Mouse (Mus musculus) midbrain, embryonic 10.5 days (tissue): ENCODE data around the gene Gm10024. TPM values are rescaled to one million over a fixed set of nuclear protein-coding genes. Genes with fewer than 3 reads are reported as not detected.
"Not testable (repeated sequence)": the region's sequence is repeated elsewhere in the genome, so short reads cannot be mapped to it uniquely, and the experiment has no call there.

Experiments used
- DNase-seq: peaks from one replicate; pipeline ENCODE4 v3.0.0-alpha.2; 2017; ENCODE audit warnings: low spot score
- H3K27ac ChIP-seq: fragments of 300-500 bp; sonication (generic); replicated peaks from 2 replicates; pipeline ENCODE4 v1.5.1; 2016; ENCODE audit warnings: mild to moderate bottlenecking
- H3K27me3 ChIP-seq: fragments of 300-500 bp; sonication (generic); 2 replicates; pipeline ENCODE4 v1.6.1; 2016; ENCODE audit warnings: low read depth, mild to moderate bottlenecking; ENCODE audit not compliant: poor library complexity, severe bottlenecking
- H3K36me3 ChIP-seq: fragments of 300-500 bp; sonication (generic); 2 replicates; pipeline ENCODE4 v1.6.1; 2016; ENCODE audit warnings: mild to moderate bottlenecking, moderate library complexity
- H3K4me1 ChIP-seq: fragments of 300-500 bp; sonication (generic); 2 replicates; pipeline ENCODE4 v1.6.1; 2016
- H3K4me3 ChIP-seq: fragments of 300-500 bp; sonication (generic); 2 replicates; pipeline ENCODE4 v1.5.1; 2016; ENCODE audit warnings: mild to moderate bottlenecking, moderate library complexity
- H3K9me3 ChIP-seq: fragments of 300-500 bp; sonication (generic); replicated peaks from 2 replicates; pipeline ENCODE4 v1.6.1; 2016; ENCODE audit warnings: mild to moderate bottlenecking
- WGBS: fragments of 180-500 bp; shearing (Covaris S2); methylation state at CpG from one replicate; pipeline ENCODE4 v1.1.7; 2016; 5-methylcytosine and 5-hydroxymethylcytosine counted together
- polyA plus RNA-seq: library from polyadenylated mRNA; unstranded; fragments of >200 nt; fragmentation: Nextera tagmentation; extraction: Ambion mirVana; gene quantifications from 2 replicates; pipeline ENCODE4 v1.2.1, GENCODE M21; 2016

Gene Gm10024
- polyA plus RNA-seq, 1 experiment from 2014 or later, result not detected

DNA sequence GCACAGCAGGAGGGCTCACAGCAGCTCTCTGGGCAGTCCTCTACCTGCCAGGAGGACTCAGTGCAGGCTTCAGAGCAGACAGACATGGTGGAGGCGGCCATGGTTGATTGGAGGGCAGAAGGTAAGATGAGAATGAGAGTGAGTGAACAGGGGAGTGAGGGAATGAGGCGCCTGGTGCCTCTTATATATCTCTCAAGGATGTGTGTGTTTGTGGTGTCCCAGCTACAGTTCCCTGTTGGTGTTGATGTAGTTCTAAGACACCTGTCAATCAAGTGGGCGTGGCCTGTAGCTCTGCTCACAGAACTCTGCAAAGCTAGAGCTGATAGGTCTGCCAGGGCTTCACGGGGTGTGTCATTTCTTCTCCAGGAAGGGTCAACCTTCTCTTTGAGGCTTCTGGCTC is 14.1 kb upstream of the Gm10024 start, which contains the start of gene Gm9508:
Gene Gm9508 (minus strand): TSS at position 101 of the 400 bp plus-strand sequence.
- Histone ChIP-seq H3K27ac (no peak within 1 kb of the TSS), H3K4me1 (peaks cover 2% of the 10 kb centered on the region; the same call in 1 of the 2 replicates), H3K27me3 (no peaks in the 10 kb centered on the region), H3K9me3 (no peaks in the 10 kb centered on the region; the same call in 1 of the 2 replicates), H3K4me3 (no peak within 1 kb of the TSS), H3K36me3 (no peaks in the 10 kb centered on the region)
- 37% methylated on average over 4 of the region's 4 CpGs for WGBS
- no peak for DNase-seq

DNA sequence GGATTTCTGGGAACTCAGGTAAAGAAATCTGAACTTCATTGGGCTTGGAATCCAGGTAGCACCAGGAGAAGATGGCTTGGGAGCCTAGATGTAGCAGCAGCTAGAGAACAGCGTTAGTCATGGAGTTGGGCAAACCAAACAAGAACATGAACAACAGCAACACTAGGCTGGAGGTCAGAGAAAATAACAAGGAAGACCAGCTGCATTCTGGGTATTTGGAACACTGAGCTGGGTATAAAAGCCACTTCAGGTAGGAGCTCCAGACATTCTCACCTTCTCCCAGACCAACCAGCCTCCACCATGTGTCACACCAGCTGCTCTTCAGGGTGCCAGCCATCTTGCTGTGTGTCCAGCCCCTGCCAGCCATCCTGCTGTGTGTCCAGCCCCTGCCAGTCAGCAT is 4.9 kb upstream of the Gm10024 start, which contains the start of gene Gm10272:
Gene Gm10272 (plus strand): TSS at position 301 of the 400 bp plus-strand sequence.
- Histone ChIP-seq H3K9me3 (peaks cover 29% of the 10 kb centered on the region), H3K27me3 (no peaks in the 10 kb centered on the region)
- WGBS, result 89% methylated on average over 1 of the region's 1 CpGs

DNA sequence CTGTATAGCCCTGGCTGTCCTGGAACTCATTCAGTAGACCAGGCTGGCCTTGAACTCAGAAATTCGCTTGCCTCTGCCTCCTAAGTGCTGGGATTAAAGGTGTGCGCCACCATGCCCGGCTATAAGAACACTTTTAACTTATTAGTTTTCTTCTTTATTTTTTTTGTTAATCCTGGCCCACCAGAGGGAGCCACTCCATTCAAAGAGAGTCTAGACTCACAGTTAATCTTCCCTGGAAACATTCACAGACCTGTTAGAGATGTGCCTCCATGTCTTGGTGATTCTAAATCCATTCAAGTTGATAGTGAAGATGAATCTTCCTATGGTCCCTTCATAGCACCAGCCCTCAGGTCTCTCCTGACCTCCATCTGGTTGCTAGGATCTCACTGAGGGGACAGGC is 1.4 kb upstream of the Gm10024 start:
- H3K36me3 ChIP-seq, result no peaks in the 10 kb centered on the region
- WGBS, result 82% methylated on average over 3 of the region's 3 CpGs
- DNase-seq, result no peak
- H3K27ac ChIP-seq, result no peak overlapping the region
- no peaks in the 10 kb centered on the region for H3K4me1 ChIP-seq
- H3K9me3 ChIP-seq, result peaks cover 22% of the 10 kb centered on the region; the same call in 1 of the 2 replicates
- H3K27me3 ChIP-seq, result no peaks in the 10 kb centered on the region
- no peak overlapping the region for H3K4me3 ChIP-seq

More for the DNA sequence above, 4.9 kb upstream of the Gm10024 start, which contains the start of gene Gm10272:
- H3K4me1 ChIP-seq, result no peaks in the 10 kb centered on the region
- DNase-seq, result no peak
- H3K36me3 ChIP-seq, result no peaks in the 10 kb centered on the region
- H3K4me3 ChIP-seq, result no peak within 1 kb of the TSS
- no peak within 1 kb of the TSS for H3K27ac ChIP-seq

DNA sequence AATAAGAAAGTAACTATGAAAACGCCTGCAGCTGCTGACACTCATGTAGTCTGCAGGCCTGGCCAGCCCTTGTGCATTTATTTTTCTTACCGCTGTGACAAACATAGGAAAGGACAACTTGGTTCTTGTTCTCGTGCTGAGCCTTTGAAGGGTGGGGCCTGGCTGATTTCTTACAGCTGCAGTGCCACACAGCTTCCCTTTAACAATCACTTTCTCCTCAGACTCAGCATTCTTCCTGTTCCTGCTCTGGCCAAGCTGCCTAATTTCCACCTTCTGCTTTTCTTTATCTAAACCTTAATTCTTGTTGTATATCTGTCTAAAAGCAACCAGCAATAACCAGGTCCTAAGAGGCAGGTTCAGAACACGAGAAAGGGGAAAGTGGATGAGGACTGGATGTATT is 2.5 kb downstream of the Gm10024 start:
- 79% methylated on average over 4 of the region's 4 CpGs for WGBS
- no peak for DNase-seq
- Histone ChIP-seq H3K27me3 (no peaks in the 10 kb centered on the region), H3K4me3 (no peak overlapping the region), H3K9me3 (no peaks in the 10 kb centered on the region; the same call in 1 of the 2 replicates), H3K36me3 (no peaks in the 10 kb centered on the region), H3K4me1 (no peaks in the 10 kb centered on the region), H3K27ac (no peak overlapping the region)

DNA sequence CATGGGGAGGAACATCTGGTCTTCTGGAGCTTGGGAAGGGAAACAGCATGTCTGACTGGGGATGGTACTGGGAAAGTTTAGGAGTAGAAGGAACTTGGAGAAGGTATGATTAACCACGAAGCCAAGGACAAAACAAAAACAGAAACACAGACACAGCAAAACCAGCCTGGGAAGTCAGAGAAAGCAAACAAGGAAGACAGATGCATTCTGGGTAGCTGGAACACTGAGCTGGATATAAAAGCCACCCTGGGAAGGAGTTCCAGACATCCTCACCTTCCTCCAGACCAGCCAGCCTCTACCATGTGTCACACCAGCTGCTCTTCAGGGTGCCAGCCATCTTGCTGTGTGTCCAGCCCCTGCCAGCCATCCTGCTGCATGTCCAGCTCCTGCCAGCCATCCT is 4.2 kb downstream of the Gm10024 start, which contains the start of gene Gm10142:
Gene Gm10142 (plus strand): TSS at position 301 of the 400 bp plus-strand sequence.
- DNase-seq, result no peak
- Histone ChIP-seq H3K27ac (no peak within 1 kb of the TSS), H3K9me3 (no peaks in the 10 kb centered on the region; the same call in 1 of the 2 replicates), H3K36me3 (no peaks in the 10 kb centered on the region), H3K4me3 (no peak within 1 kb of the TSS), H3K4me1 (no peaks in the 10 kb centered on the region), H3K27me3 (no peaks in the 10 kb centered on the region)
- 89% methylated on average over 1 of the region's 1 CpGs for WGBS

DNA sequence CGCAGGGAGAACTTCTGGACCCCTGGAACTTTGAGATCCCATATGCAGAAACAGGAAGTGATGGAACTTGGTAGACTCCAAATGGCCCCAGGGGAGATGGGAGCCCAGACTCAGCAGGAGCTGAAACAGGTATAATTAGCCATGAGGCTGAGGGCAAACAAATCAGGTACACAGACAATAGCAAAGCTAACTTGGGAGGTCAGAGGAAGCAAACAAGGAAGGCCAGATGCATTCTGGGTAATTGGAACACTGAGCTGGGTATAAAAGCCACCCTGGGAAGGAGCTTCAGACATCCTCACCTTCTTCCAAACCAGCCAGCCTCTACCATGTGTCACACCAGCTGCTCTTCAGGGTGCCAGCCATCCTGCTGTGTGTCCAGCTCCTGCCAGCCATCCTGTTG is 9.0 kb downstream of the Gm10024 start, which contains the start of gene Krtap12-1:
Gene Krtap12-1 (plus strand): TSS at position 301 of the 400 bp plus-strand sequence.
- not testable (repeated sequence) for DNase-seq, H3K27me3 ChIP-seq, H3K9me3 ChIP-seq, H3K36me3 ChIP-seq, H3K27ac ChIP-seq, H3K4me3 ChIP-seq, H3K4me1 ChIP-seq
- 89% methylated on average over 1 of the region's 1 CpGs for WGBS

DNA sequence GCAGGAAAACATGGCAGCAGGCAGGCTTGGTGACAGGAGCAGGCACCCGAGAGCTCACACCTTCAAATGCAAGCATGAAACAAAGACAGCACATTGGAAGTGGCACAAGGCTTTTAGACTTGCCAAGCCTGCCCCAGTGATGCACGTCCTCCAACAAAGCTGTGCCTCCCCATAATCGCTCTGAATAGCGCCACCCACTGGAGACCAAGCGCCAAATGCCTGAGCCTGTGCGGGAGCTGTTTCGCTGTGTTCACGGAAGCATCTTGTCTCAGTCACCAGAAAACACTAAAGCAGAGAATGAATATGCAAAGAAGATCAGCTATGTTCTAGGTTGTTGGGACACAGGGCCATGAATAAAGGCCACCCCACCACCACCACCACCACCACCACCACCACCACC is 13.6 kb downstream of the Gm10024 start:
- H3K27ac ChIP-seq, result no peak overlapping the region
- H3K4me1 ChIP-seq, result no peaks in the 10 kb centered on the region
- no peaks in the 10 kb centered on the region; the same call in 1 of the 2 replicates for H3K9me3 ChIP-seq
- DNase-seq, result no peak
- H3K36me3 ChIP-seq, result no peaks in the 10 kb centered on the region
- WGBS, result 78% methylated on average over 8 of the region's 8 CpGs
- H3K4me3 ChIP-seq, result no peak overlapping the region
- H3K27me3 ChIP-seq, result no peaks in the 10 kb centered on the region

DNA sequence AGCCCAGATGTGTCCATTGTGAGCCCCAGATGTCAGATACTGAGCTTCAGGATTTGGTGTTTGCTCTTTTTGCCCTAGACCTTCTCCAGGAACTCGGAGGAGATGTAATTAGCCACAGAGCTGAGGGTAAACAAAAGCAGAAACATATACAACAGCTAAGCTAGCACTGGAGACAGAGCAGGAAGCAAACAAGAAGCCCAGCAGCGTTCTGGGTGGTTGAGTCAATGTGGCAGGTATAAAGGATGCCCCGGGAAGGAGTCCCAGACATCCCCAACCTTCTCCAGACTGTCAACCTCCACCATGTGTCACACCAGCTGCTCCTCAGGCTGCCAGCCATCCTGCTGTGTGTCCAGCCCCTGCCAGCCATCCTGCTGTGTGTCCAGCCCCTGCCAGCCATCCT is 14.9 kb downstream of the Gm10024 start, which contains the start of gene Gm10100:
Gene Gm10100 (plus strand): TSS at position 301 of the 400 bp plus-strand sequence.
- no peaks in the 10 kb centered on the region for H3K36me3 ChIP-seq
- no peaks in the 10 kb centered on the region for H3K9me3 ChIP-seq
- H3K4me1 ChIP-seq, result no peaks in the 10 kb centered on the region
- H3K4me3 ChIP-seq, result no peak within 1 kb of the TSS
- H3K27ac ChIP-seq, result no peak within 1 kb of the TSS
- no peak for DNase-seq
- no peaks in the 10 kb centered on the region for H3K27me3 ChIP-seq
- WGBS, result 41% methylated on average over 3 of the region's 3 CpGs

DNA sequence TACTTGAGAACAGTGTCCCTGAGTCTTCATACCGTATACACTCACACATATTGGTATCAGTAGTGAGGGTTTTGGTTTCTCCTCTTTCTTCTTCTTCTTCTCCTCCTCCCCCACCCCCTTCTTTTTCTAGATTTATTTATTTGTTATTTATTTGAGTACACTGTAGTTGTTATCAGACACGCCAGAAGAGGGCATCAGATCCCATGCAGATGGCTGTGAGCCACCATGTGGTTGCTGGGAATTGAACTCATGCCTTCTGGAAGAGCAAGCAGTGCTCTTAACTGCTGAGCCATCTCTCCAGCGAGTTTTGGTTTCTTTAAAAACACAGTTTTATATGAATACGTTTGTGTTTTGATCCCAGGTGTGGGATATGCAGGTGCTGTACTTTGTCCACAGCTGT is 17.0 kb downstream of the Gm10024 start:
- WGBS, result 66% methylated on average over 4 of the region's 4 CpGs
- no peak overlapping the region for H3K4me3 ChIP-seq
- no peaks in the 10 kb centered on the region for H3K9me3 ChIP-seq
- no peaks in the 10 kb centered on the region for H3K27me3 ChIP-seq
- no peak overlapping the region for H3K27ac ChIP-seq
- no peak for DNase-seq
- no peaks in the 10 kb centered on the region for H3K36me3 ChIP-seq
- no peaks in the 10 kb centered on the region for H3K4me1 ChIP-seq

DNA sequence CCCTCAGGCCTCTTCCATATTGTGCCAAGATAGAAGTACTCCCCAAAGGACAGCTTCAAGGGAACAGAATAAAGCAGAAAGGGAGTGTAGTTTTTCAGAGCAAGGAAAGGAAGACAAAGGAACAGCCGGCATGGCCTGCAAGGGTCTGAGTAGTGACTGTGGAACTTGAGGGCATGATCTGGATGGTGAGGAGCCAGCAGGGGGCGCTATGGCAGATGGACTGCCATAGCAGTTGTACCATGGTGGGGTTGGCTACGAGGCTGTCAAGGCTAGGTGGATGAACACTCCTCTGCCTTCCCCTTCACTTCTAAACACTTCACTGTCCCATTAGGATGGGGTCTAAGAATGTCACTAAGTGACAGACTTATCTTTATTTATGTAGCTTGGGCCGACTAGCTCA is 18.0 kb downstream of the Gm10024 start:
- DNase-seq, result peak; percentile 22
- H3K27me3 ChIP-seq, result no peaks in the 10 kb centered on the region

DNA sequence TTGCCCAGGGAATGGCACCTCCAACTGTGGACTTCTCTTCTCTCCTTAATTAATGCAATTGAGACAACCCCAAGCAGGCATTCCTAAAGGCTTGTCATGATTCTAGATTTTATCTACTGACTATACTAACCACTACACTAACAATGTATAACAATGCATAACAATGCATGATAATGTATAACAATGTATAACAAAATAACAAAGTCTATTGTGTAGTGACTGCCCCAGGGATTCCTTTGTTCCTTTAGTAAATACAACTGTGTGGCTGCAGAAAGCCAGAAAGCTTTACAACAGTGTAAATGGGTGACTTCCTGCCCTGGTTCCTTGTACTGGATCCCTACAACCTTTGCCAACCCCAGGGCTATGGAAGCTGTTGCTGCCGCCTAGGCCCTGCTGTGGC is 24.7 kb downstream of the Gm10024 start:
- no peak overlapping the region for H3K27ac ChIP-seq
- peaks cover 8% of the 10 kb centered on the region for H3K9me3 ChIP-seq
- WGBS, result 86% methylated on average over 1 of the region's 1 CpGs
- H3K4me3 ChIP-seq, result no peak overlapping the region
- H3K36me3 ChIP-seq, result no peaks in the 10 kb centered on the region
- no peak for DNase-seq
- H3K4me1 ChIP-seq, result peaks cover 24% of the 10 kb centered on the region
- no peaks in the 10 kb centered on the region for H3K27me3 ChIP-seq

More for the DNA sequence above, 18.0 kb downstream of the Gm10024 start:
- 53% methylated on average over 4 of the region's 4 CpGs for WGBS
- no peaks in the 10 kb centered on the region for H3K9me3 ChIP-seq
- no peak overlapping the region for H3K4me3 ChIP-seq
- no peaks in the 10 kb centered on the region for H3K36me3 ChIP-seq
- H3K4me1 ChIP-seq, result no peaks in the 10 kb centered on the region
- H3K27ac ChIP-seq, result no peak overlapping the region

DNA sequence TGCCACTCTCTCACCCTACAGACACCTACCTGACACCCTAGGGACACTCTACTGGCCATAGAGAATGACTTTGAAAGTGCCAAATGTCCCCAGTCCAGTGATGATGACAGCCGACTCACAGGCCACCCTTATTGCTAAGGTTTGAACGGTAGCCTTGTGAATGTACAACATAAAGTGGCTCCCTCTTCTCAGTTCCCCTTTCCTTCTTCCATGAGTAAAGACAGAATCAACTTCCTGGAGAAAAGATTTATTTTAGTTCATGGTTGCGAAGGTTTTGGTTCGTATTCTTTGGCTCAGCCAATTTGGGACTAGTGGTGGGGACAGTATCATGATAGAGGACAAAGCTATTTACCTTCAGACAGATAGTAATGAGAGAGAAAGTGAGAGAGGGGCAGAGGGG is 27.7 kb downstream of the Gm10024 start:
- 91% methylated on average over 4 of the region's 4 CpGs for WGBS
- DNase-seq, result no peak

DNA sequence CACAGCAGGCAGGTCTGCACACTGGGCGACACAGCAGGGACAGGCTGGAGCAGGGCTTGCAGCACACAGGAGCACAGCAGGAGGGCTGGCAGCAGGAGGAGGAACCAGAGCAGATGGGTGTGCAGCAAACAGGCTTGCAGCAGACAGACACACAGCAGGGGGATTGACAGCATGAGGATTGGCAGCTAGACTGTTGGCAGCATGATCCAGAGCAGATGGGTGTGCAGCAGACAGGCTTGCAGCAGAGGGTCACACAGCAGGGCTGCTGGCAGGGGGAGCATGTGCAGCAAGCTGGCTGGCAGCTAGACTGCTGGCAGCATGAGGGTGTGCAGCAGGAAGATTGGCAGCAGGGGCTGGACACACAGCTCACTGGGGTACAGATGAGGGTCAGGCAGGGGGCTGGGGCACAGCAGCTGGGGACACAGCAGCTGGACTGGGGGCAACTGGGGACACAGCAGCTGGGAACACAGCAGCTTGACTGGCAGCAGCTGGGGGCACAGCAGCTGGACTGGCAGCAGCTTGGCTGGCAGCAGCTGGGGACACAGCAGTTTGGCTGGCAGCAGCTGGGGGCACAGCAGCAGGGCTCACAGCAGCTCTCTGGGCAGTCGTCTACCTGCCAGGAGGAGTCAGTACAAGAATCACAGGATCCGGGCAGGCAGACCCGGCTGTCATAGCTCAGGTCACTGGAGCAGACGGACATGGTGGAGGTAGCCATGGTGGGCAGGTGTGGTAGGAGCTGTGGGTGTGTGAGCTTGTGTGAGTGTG is 30.8 kb downstream of the Gm10024 start, which contains the start of gene Gm18596:
Gene Gm18596 (minus strand): TSS at position 715 of the 765 bp plus-strand sequence.
- WGBS, result 58% methylated on average over 5 of the region's 5 CpGs
- H3K4me3 ChIP-seq, DNase-seq, H3K27me3 ChIP-seq, H3K9me3 ChIP-seq, H3K36me3 ChIP-seq: not testable (repeated sequence)
- H3K27ac ChIP-seq, result peak within 1 kb of the TSS; percentile 46
- peaks cover 42% of the 10 kb centered on the region for H3K4me1 ChIP-seq

More for the DNA sequence above, 27.7 kb downstream of the Gm10024 start:
- no peak overlapping the region for H3K4me3 ChIP-seq
- peaks cover 8% of the 10 kb centered on the region for H3K9me3 ChIP-seq
- no peaks in the 10 kb centered on the region for H3K36me3 ChIP-seq
- no peaks in the 10 kb centered on the region for H3K27me3 ChIP-seq
- H3K4me1 ChIP-seq, result peaks cover 39% of the 10 kb centered on the region
- H3K27ac ChIP-seq, result no peak overlapping the region
